Mouse (Mus musculus) embryo, embryonic 10.5 days (tissue): Measurements from ENCODE around the gene Serpine2.

Experiments used
- DNase-seq: peaks from one replicate; pipeline ENCODE4 v3.0.0-alpha.2; 2015; ENCODE audit warnings: low spot score

Serpine2 gene

DNA sequence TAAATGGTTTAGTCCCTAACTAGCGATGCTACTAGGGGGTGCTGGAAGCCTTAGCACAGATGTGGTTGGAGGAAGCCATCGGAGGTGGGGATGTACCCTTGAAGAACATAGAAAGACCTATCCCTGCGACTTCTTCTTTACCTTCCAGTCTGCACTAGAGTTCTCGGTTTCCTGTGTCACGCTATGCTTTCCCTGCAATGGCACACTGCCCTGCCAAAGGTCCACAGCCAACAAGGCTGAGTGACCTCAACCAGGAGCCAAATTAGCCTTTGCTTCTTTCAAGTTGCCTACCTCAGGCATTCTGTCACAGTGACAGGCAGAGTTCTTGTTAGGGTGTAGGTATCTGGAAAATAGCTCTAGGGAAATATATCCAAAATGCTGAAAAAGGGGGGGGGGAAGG is 104.6 kb downstream of the Serpine2 start:
- no peak for DNase-seq

DNA sequence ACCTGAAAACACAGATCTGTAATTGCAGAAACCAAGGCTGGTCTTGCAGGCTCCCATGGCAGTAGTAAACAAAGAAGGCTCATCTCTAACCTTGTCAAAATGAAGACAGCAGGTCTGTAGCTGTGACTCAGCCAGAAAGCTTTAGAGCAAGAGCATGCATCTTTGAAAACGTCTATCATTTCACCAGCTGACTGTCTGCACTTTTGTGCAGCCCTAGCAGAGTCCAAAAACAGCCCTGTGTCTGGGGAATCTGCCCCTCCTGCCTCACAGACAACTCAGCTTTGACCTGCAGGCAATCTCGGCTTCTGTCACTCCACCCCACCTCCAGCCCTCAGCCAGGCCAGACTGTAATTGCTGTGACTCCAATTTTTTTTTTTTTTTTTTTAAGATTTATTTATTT is 105.6 kb downstream of the Serpine2 start:
- no peak for DNase-seq

DNA sequence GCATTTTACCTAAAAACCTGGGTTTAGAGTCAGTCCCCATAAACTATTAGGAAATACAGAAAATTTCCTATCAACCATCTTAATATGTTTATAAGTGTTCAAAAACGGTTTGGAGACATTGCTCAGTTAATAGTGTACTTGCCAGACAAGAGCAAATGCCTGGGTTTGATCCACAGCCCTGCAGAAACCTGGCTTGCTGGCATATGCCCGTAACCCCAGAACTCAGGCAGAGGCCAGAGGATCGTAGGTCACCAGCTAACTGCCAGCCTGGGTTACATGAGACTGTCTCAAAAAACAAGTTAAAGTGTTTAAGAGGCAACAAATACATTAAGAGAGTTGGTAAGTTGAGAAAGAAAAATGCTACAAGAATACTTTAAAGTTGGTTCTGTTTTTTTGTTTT is 106.0 kb downstream of the Serpine2 start:
- no peak for DNase-seq

- no peak for DNase-seq
Measured at GRCm38 (mm10) chr1:79753456-79753855, 107.5 kb downstream of the Serpine2 start.

- no peak for DNase-seq
Measured at GRCm38 (mm10) chr1:79752714-79753340, 108.2 kb downstream of the Serpine2 start.

DNA sequence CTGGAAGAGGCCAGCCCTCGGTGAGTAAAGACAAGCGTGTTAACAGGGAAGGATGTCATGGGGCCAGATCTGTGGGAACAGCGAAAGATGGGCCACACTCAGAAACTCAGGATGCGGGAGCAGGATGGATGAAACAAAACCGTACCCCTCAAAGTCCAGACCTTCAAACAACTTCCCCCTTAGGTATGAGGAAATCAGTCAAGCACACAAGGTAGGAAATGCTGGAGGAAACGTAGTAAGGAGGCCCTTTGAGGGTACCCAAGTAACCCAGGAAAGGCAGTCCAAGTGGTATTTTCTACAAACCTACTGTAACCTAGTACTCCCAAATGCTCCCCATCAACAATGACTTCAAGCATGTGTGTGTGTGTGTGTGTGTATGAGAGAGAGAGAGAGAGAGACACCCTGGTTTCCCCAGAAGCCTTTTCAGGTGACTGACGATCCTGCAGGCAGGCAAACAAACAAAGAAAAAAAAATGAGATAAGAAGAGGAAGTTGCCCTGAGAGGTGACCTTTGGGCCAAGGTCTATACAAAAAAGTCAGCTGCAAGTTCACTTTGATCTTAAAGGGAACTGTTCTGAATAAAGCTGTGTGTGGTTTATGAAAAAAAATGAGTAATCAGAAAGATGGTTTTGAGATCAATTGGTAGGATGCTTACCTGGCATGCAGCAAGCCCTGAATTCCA is 108.8 kb downstream of the Serpine2 start:
- DNase-seq = no peak

GRCm38 (mm10) chr1:79751186-79751585 is 109.8 kb downstream of the Serpine2 start:
- peak; percentile 23 for DNase-seq

DNA sequence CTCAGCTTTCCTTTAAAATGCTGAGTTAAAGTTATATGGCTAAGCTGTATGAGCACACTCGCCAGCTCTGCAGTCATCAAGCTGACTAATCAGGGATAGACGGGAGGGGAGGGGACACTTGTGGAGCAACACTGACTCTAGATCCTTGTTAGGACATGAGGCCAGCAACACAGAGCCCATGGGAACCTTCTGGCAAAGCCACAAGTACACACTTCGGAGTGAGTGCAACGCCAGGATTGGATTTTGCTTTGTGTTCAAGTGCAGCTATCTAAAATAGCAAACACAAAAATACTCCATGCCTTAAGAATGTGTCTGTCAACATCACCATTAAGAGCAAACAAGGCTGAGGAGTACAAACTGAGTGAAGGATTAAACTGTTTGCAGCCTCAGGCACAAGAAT is 114.9 kb downstream of the Serpine2 start:
- DNase-seq = no peak
